Mouse (Mus musculus) thymus, adult 18-20 months (tissue): ENCODE data around the gene 2900011O08Rik.

Source experiments
- DNase-seq, 2 experiments: peaks; one replicate each; pipeline ENCODE4 v3.0.0; 2022; ENCODE audit warnings: mixed read lengths in 2 of 2

Gene 2900011O08Rik

DNA sequence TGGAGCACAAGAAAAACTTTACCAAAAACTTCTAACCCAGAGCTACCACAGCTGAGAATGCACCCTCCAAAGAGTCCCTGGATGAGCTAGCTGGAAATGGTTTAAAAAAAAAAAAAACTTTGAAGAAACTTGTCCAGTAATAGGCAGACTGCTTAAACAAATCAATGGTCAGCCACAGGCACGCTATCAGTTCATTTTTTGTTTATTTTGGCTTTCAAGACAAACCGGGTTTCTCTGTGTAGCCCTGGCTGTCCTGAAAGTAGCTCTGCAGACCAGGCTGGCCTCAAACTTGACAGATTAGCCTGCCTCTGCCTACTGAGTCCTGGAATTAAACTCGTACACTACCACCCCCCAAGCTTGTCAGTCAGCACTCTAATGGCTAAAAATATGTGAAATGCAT lies 156.9 kb downstream of the 2900011O08Rik start:
- DNase-seq, result no peak

DNA sequence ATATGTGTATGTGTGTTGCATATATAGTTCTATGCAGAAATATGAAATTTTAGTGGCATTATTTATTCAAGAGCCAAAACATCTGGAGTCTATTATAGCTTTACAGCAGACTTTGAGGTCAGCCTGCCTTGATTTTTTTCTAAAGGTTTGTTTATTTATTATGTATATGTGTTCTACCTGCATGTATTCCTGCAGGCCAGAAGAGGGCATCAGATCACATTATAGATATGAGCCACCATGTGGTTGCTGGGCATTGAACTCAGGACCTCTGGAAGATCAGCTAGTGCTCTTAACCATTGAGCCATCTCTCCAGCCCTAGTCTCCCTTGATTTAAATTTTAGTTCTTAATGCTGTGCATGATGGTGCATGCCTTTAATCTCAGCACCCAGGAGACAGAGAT lies 161.3 kb downstream of the 2900011O08Rik start:
- no peak for DNase-seq
